Mouse (Mus musculus) testis, adult 2 months (tissue): ENCODE data around the gene Fam217a. TPM values are rescaled to one million over a fixed set of nuclear protein-coding genes. Genes with fewer than 3 reads are reported as not detected.
"Not testable (repeated sequence)": the region's sequence is repeated elsewhere in the genome, so short reads cannot be mapped to it uniquely, and the experiment has no call there.

ENCODE experiments used
- H3K27ac ChIP-seq: fragments of 200-500 bp; 2 replicates; pipeline ENCODE4 v1.5.1; 2012; ENCODE audit warnings: low read depth, low read length; ENCODE audit not compliant: control insufficient read depth, insufficient read depth
- H3K27me3 ChIP-seq: fragments of 200-500 bp; 2 replicates; pipeline ENCODE4 v1.6.1; 2012; ENCODE audit warnings: mild to moderate bottlenecking, low read length, moderate library complexity; ENCODE audit not compliant: control insufficient read depth, insufficient read depth
- H3K36me3 ChIP-seq: fragments of 200-500 bp; 2 replicates; pipeline ENCODE4 v1.6.1; 2012; ENCODE audit warnings: mild to moderate bottlenecking, low read length; ENCODE audit not compliant: control insufficient read depth, insufficient read depth
- H3K4me1 ChIP-seq: fragments of 200-500 bp; 2 replicates; pipeline ENCODE4 v1.6.1; 2012; ENCODE audit warnings: low read length; ENCODE audit not compliant: control insufficient read depth, insufficient read depth
- H3K4me3 ChIP-seq: fragments of 200-500 bp; 2 replicates; pipeline ENCODE4 v1.5.1; 2012; ENCODE audit warnings: low read depth, mild to moderate bottlenecking, low read length, moderate library complexity, mixed read lengths; ENCODE audit not compliant: control insufficient read depth
- CTCF ChIP-seq: fragments of 200-500 bp; IDR thresholded peaks from 2 replicates; pipeline ENCODE4 v1.5.1; 2012; ENCODE audit warnings: low read depth, mild to moderate bottlenecking, inconsistent platforms, low read length, moderate library complexity; ENCODE audit not compliant: control insufficient read depth, insufficient read depth, insufficient replicate concordance
- POLR2A ChIP-seq: fragments of 200-500 bp; IDR thresholded peaks from 2 replicates; pipeline ENCODE4 v1.6.1; 2012; ENCODE audit warnings: low read depth, mild to moderate bottlenecking, inconsistent platforms, low read length, moderate library complexity; ENCODE audit not compliant: control insufficient read depth
- polyA plus RNA-seq: library from polyadenylated mRNA; depleted of rRNA; stranded (reverse); fragments of >200 nt; gene quantifications from 2 replicates; pipeline ENCODE4 v1.2.3, GENCODE M21; 2012

The Fam217a gene
- polyA plus RNA-seq, 1 experiment = 125 TPM

- Histone ChIP-seq H3K4me3 (peak within 1 kb of the TSS; percentile 46), H3K27me3 (no peaks in the 10 kb centered on the region), H3K27ac (no peak within 1 kb of the TSS), H3K36me3 (no peaks in the 10 kb centered on the region), H3K4me1 (peaks cover 7% of the 10 kb centered on the region)
- no peak for TF ChIP-seq POLR2A
- no peak for TF ChIP-seq CTCF
Observed at GRCm38 (mm10) chr13:34963511-34964397, 39.6 kb upstream of the Fam217a start, which contains the start of gene Eci3. Gene Eci3 (minus strand): TSS chr13:34963810.

- no peak overlapping the region for H3K27ac ChIP-seq
- H3K4me1 ChIP-seq = peaks cover 7% of the 10 kb centered on the region
- no peak overlapping the region for H3K4me3 ChIP-seq
- no peaks in the 10 kb centered on the region for H3K36me3 ChIP-seq
- TF ChIP-seq CTCF = no peak
- TF ChIP-seq POLR2A = no peak
- H3K27me3 ChIP-seq = no peaks in the 10 kb centered on the region
Observed at GRCm38 (mm10) chr13:34960996-34961770, 37.1 kb upstream of the Fam217a start.

GRCm38 (mm10) chr13:34958158-34958557, 34.0 kb upstream of the Fam217a start:
- H3K27ac ChIP-seq, H3K36me3 ChIP-seq, H3K4me3 ChIP-seq, H3K27me3 ChIP-seq, H3K4me1 ChIP-seq: not testable (repeated sequence)

GRCm38 (mm10) chr13:34956901-34957300, 32.8 kb upstream of the Fam217a start:
- no peak overlapping the region for H3K4me3 ChIP-seq
- H3K27me3 ChIP-seq = no peaks in the 10 kb centered on the region
- no peak for TF ChIP-seq POLR2A
- TF ChIP-seq CTCF = no peak
- H3K36me3 ChIP-seq = no peaks in the 10 kb centered on the region
- H3K27ac ChIP-seq = no peak overlapping the region
- no peaks in the 10 kb centered on the region for H3K4me1 ChIP-seq

- H3K27me3 ChIP-seq, H3K27ac ChIP-seq, H3K4me3 ChIP-seq, H3K4me1 ChIP-seq, H3K36me3 ChIP-seq: not testable (repeated sequence)
Observed at GRCm38 (mm10) chr13:34951437-34951836, 27.3 kb upstream of the Fam217a start.

- no peak for TF ChIP-seq POLR2A
- no peak for TF ChIP-seq CTCF
- H3K4me3 ChIP-seq = no peak overlapping the region
- H3K27ac ChIP-seq = no peak overlapping the region
- H3K27me3 ChIP-seq = no peaks in the 10 kb centered on the region
- H3K36me3 ChIP-seq = no peaks in the 10 kb centered on the region
- H3K4me1 ChIP-seq = no peaks in the 10 kb centered on the region
Observed at GRCm38 (mm10) chr13:34942370-34942769, 18.3 kb upstream of the Fam217a start.

- Histone ChIP-seq H3K4me3 (no peak overlapping the region), H3K27ac (no peak overlapping the region), H3K27me3 (no peaks in the 10 kb centered on the region), H3K36me3 (no peaks in the 10 kb centered on the region), H3K4me1 (no peaks in the 10 kb centered on the region)
- TF ChIP-seq POLR2A (no peak), CTCF (no peak)
Observed at GRCm38 (mm10) chr13:34934931-34935644, 11.0 kb upstream of the Fam217a start.
